Mouse (Mus musculus) liver, adult (tissue): Measurements from ENCODE around the gene Foxa3.

Experiments
- GATA4 ChIP-seq: IDR thresholded peaks from 2 replicates; pipeline ENCODE4 v1.6.1; 2014; ENCODE audit warnings: mild to moderate bottlenecking, low read length; ENCODE audit not compliant: insufficient replicate concordance

Foxa3 gene

DNA sequence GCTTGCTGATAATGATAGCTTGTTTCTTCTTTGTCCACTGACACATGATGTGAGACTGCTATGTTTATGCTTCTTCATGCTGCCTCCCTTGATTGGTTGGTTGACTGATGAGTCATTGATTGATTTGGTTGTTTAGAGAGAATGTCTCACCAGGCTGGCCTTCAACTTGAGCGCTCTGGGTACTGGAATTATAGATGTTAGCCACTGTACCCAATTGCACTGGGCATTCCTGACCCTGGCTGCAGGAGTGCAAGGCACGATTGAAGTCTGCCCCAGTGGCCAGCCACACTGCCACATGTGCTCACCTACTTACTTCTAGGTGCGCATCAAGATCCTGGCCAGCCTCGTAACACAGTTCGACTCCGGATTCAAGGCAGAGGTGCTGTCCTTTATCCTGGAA is 21.3 kb upstream of the Foxa3 start:
- no peak for TF ChIP-seq GATA4

- TF ChIP-seq GATA4 = no peak
Measured at GRCm38 (mm10) chr7:19031641-19032040, 8.3 kb upstream of the Foxa3 start.

DNA sequence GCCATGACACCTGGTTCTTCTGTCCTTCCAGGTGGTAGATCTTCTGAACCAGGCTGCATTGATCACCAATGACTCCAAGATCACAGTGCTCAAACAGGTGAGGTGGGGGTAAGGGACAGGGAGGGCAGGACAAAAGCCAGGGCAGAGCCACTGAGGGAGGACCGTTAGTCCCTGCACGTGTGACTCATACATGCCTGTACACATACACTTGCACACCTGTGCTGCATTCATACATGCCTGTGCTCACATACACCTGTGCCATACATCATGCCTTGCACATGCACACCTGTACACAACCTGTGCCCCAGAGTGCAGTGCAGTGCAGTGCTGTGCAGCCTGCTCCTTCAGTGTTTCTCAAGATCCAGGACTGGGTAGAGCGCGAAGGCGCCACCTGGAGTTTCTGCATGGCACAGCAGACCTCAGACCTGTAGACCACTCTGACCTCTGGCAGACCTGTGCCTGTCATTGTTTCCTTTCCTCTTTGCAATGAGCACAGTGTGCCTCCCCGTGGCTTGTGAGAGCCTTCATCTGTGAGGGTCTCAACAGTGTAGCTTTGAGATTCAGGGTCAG is 5.8 kb upstream of the Foxa3 start:
- TF ChIP-seq GATA4 = no peak

DNA sequence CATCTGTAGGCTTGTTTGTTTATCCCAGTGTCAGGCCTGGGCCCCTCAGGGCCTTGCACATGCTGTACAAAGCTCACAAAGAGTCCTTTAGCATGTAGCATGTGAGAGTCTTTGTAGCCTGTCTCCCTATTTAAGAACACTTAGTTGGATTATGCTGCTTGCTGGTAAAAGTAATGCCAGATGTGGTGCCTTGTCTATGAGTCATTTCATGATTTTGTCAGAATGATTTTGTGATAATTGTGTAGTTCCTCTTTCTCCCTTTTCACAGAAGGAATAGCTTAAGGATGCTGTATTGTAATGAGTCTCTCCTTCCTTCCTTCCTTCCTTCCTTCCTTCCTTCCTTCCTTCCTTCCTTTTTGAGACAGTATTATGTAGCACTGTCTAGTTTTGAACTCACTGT is 4.7 kb upstream of the Foxa3 start:
- TF ChIP-seq GATA4 = no peak

GRCm38 (mm10) chr7:19024581-19025255 is 1.4 kb upstream of the Foxa3 start:
- no peak for TF ChIP-seq GATA4

- TF ChIP-seq GATA4 = no peak; the same call in 1 of the 2 replicates
Measured at GRCm38 (mm10) chr7:19024096-19024506, 763 bp upstream of the Foxa3 start, which contains the start of gene Sympk. Gene Sympk, plus strand, starts transcription at chr7:19024377.

- no peak for TF ChIP-seq GATA4
Measured at GRCm38 (mm10) chr7:19022189-19022958, 964 bp downstream of the Foxa3 start.

DNA sequence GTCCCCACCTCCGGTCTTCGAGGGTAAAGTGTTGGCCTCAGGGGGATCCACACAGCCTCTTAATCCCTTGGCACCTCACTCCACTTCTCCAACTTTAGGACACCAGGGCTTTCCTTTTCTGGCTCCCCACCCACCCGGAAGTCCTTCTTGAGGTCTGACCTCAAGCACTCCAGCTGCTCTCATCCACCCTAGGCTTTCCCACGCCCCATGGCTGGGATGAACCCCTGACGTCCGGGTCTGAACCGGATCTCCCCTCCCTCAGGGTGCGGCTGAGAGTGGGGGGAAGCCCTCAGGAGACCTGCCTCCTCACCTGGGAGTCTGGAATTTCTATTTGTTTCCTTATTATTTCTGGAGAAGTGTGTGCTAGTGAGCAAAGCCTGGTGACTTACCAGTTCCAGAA is 2.3 kb downstream of the Foxa3 start:
- TF ChIP-seq GATA4 = no peak

DNA sequence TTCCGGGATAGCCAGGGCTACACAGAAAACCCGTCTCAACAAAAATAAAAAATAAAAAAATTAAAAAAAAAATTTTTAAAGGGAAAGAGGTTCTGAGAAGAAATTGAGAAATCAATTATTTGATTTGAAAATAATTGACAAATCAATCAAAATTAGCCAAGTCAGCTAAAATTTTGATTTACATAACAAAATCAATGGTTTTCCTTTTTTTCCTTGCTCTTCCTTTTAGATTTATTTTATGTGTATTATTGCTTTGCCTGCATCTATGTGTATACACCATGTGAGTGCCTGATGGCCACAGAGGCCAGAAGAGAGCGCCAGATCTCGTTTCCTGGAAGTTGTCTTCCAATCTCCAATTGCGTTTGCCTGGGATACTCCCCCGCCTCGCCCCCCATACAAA is 5.4 kb downstream of the Foxa3 start:
- TF ChIP-seq GATA4 = no peak

- TF ChIP-seq GATA4 = no peak
Measured at GRCm38 (mm10) chr7:19016042-19016441, 7.3 kb downstream of the Foxa3 start.

DNA sequence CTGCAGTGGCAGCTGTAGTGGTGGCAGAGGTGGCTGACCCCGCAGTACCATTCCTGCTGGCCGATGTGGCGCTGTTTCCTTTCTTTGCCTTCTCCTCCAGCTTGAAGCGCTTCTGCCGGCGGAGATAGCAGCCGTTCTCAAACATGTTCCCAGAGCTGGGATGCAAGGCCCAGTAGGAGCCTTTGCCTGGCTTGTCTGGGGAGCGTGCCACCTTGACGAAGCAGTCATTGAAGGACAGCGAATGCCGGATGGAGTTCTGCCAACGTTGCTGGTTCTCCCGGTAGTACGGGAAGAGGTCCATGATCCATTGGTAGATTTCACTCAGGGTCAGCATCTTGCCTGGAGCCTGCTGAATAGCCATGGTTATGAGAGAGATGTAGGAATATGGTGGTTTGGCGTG is 8.9 kb downstream of the Foxa3 start:
- TF ChIP-seq GATA4 = no peak

DNA sequence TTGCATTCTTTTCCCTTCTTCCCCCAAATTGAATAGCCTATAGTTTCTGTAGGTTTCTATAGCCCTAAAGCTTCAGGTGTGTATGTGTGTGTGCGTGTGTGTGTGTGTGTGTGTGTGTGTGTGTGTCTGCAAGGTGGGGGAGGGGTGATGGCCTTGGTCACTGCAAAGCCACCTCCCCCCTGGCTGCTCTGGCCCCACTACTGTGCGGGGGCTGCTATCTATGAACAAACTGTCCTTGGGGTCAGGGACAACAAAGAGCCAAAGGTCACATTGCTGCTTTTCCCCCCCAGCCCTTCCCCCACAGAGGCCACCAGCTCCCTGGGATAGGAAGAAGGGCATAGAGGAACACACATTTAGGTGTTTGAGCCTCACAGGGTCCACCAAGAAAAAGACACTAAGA is 10.5 kb downstream of the Foxa3 start:
- 0 out of 2 replicates have a peak, but pooled peaks have one; percentile 49 for TF ChIP-seq GATA4

GRCm38 (mm10) chr7:19012025-19012621 is 11.2 kb downstream of the Foxa3 start:
- no peak for TF ChIP-seq GATA4

GRCm38 (mm10) chr7:19010581-19010980 is 12.8 kb downstream of the Foxa3 start:
- TF ChIP-seq GATA4 = no peak; the same call in 1 of the 2 replicates
